Mouse (Mus musculus) thymus, postnatal 36 days (tissue): ENCODE results near the gene Ube4a.

Source experiments
- DNase-seq, 2 experiments: peaks; one replicate each; pipeline ENCODE4 v3.0.0; 2022; ENCODE audit warnings: mixed read lengths in 2 of 2

The Ube4a gene

DNA sequence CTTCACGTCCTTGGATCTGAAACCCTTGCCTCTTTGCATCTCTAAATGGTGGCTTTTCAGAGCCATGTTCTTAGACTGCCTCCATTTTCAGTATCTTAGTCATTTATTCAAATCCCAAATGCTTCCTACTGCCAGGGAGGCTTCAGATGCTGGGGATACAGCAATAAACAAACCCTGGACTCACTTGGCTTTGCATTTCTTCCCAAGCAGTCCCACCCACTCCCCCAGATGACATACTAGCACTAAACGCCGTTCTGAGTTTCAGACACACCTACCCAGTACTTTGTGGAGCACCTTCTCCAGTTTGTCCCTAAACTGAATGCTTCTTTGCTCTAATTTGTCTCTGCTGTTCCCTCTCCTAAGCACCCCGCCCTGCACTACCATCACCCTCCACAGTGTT, 68.4 kb downstream of the Ube4a start:
- DNase-seq, result no peak

DNA sequence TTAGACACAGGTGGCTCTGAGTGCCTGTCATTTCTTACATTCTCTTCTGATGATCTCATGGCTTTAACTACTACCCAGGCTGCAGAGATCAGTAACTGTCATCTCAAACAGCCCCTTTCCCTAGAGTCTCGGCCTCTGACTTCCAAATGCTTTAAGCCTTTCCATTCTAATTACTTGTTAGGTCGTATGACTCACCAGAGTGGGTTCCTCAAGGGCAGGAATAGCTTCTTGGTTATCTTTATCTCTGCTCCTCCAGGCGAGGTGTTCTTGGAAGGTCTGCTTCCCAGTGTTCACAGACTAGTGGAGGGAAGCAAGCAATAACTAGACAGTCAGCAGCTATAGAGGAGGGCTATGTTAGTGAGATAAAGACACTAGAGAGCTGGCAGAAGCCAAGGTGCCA, 72.7 kb downstream of the Ube4a start:
- no peak for DNase-seq

DNA sequence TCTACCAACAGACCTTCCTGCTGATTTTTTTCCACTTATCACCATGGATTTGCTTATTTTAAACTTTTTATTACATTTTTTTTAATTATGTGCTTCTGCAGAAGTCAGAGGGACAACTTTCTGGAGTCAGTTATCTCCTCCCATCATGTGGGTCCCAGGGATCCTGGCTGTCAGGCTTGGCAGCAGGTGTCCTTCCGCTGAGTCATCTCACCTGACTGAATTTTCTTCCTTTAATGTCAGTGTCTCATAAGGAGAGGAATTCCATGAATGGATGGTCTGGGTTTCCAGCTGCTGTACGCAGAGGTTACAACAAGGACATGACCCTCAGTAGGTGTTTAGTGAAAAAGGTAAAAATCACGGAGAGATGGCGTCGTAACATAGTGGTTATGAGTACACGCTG, 74.2 kb downstream of the Ube4a start:
- no peak for DNase-seq

DNA sequence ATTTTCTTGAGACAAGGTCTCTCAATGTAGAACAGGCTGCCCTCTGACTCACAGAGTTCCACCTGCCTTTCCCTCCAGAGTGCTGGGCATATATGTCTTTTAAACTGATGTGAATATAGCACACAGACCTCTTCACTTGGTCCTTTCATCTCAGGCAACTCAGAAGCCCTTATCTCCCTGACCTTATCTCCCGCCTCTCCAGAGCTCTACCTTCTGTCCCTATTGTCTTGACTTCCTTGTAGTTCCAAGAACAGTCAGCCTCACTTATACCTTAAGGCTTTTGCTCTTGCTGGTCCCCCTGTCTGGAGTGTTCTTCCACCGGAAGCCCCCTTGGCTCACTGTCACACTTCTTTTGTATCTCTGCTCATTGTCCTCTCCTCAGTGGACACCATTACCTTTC, 75.3 kb downstream of the Ube4a start:
- no peak for DNase-seq

DNA sequence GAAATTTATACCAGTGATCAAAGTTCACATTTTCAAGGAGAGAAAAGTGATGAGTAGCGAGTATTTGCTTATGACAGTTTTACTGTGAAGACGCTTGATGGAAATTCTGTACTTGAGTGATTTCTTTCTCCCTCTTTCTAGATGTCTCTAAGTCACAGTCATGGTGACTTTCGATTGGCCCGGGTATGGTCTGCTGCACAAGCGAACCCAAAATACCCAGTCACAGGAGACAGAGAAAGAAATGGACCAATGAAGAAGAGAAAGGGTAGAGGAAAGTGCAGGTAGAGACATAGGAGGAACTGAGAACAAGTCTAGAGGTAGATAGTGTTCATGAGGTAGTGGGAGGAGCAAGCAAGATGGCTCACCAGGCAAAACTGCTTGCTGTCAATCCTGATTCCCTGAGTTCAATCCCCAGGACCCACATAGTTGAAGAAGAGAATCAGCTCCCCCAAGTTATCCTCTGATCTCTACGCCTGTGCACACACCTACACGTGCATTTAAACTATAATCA, 77.2 kb downstream of the Ube4a start:
- DNase-seq, result no peak

DNA sequence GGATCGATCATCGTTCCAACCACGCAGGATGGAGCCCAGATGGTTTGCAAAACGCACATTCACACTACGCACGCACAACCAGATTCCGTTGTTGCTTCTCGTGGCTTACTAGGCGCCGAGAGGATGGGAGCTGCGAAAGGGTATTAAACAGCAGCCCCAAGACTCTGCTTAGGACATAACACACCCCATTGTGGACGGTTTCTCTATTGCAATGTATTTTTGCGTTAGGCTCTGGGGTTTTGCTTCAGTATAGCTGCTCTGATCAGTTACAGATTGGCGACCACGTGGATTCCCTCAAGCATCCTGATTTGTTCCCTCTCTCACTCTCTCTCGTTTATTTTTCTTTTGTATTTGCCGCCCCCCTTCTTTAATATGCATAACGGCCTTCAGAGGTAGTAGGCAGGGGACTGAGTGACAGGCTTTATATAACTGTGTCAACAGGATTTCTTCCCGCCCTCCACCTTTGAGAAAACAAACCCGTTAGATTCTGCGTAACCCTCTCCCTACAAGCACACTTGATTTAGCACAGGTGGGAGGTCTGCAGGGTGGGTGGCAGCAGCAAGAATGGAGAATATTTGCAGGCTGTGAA, 82.3 kb downstream of the Ube4a start:
- DNase-seq, result peak in 1 of 2 experiments; percentile 24

DNA sequence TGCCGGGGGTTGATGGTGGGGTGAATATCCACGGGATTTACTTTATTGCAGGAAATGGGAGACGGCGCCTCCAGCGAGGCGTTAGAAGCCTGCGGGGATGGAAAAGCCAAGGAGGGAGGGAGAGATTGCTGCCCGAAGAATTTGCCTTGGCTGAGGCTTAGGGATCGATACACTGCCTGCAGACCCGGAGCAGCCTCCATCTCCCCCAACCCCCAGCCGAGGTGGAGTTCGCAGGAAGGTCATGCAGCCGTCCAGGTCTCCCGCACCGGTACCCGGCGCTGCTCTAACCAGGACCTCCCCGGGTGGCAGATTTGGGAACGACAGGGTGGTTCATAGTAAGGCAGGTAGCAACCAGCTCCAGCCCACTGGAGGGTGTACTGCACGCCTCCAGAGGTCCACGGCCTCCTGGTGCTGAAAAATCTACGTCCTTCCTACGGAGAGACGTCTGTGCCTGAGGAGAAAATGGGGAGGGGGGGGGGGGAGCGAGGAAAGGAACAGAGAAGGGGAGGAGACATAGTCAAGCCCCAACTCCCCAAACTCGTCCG, 82.9 kb downstream of the Ube4a start:
- DNase-seq, result peak; percentile 47 to 70

DNA sequence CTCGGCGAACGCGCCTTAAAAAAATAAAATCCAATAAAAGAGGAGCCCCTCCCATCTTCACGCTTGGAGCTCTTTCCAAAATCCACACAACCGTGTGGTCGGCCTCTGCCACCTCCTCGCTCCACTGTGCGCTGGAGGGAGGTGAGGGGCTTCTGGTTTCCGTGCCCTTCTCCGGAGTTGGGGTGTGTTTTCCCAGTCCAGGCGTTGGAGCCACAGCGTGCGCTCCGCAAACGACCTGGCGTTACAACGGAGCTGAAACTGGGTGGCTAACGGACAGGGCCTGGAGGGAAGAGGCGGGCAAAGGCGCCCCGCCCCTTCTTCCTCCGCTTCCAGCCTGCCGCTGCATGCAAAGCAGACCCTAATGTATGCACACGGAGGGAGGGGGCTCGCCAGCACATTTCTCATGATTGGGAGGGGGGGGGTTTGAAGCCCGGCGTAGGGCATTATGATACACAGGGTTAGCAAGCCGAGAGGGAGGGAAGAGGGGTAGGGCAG, 83.4 kb downstream of the Ube4a start:
- peak; percentile 77 to 85 for DNase-seq

DNA sequence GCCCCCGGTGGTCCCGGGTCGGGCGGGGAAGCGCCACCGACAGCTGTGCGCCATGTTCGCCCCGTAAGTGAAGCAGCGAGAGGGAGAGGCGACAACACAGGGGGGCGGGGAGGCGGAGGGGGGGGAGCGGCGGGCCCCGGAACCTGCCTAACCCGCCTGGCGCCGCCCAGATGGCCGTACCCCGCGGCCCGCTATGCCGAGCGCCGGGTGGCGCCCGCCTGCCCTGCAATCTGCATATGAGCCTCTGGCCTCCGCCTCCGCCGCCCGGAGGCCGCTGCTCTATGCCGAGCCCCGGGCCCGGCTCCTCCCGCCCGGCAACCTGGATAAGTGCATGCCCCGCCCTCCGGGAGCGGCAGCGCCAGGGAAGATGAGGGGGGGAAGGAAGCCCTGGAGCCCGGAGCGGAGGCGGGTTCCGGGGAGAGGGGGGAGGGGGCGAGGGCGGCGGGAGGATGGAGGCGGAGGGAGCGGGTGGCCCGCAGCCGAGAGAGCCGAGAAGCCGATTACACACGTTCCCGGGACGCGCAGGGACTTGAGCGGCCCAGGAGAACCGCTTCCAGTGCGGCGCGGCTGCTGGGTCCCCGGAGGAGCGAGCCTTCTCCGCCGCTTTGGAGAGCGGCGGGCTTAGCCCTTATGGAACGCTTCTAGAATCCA, 84.1 kb downstream of the Ube4a start, which contains the start of gene Kmt2a:
TSS of gene Kmt2a (minus strand) at position 76 of the 651 bp plus-strand sequence.
- peak; percentile 97 to 99 for DNase-seq

DNA sequence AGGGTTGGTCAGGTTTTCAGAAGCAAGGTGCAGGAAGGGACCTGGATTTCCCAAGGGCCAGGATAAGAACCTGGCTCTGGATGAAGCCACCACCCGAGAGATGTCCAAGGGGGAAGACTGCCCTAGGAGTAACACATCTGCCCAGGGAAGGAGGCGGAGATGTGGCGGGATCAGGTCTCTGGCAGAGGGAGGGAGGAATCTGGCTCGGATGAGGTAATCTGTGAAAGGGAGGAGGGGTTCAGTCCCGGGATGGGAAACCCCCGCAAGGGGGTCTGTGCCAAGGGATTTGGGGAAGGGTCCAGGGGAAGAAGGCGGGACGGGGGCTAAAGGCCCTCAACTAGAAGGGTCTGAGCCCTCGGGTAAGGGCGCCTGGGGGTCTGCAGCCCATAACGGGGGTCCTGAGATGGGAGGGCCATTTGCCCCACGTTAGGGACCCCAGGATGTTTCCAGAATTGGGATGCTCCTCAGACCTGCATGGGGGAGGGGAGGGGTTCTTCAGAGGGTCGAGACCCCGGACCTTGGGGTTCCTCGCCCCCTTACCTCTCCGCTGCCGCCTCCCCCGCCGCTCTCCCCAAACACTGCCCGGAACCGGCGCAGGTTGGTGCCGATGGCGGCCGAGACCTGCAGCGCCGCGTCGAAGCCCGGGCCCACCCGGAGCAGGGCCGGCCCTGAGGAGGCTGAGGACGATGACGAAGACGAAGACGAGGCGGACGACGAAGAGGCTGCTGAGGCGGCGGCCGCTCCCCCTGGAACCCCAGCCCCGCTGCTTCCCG, 84.9 kb downstream of the Ube4a start:
- DNase-seq, result peak in 1 of 2 experiments; percentile 56

DNA sequence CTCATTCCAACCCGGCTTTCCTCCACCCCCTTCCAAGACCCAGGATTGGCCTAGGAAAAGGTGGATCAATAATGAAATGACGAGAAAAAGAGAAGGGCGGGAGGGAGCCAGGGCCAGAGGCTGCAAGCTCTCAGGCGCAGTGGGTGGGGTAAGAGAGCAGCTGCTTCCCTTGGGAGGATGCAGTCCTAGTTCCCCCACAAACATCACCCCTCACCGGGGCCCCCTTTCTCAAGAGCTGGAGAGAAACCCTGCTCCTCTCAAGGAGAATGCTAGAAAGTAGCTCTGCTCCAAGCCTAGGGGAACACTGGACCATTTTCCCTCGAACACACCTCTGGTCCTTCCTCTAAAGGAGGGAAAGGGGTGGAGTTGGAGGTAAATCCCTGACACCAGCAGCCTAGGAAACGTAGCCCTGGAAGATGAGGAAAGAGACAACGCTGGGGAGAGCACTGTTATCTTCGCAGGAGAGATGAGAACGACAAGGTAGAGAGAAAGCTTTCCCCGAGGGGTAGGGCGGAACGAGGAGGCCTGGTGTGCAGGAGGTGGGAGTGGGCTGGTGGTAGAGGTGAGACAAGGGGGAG, 85.6 kb downstream of the Ube4a start:
- DNase-seq, result peak; percentile 46 to 66

DNA sequence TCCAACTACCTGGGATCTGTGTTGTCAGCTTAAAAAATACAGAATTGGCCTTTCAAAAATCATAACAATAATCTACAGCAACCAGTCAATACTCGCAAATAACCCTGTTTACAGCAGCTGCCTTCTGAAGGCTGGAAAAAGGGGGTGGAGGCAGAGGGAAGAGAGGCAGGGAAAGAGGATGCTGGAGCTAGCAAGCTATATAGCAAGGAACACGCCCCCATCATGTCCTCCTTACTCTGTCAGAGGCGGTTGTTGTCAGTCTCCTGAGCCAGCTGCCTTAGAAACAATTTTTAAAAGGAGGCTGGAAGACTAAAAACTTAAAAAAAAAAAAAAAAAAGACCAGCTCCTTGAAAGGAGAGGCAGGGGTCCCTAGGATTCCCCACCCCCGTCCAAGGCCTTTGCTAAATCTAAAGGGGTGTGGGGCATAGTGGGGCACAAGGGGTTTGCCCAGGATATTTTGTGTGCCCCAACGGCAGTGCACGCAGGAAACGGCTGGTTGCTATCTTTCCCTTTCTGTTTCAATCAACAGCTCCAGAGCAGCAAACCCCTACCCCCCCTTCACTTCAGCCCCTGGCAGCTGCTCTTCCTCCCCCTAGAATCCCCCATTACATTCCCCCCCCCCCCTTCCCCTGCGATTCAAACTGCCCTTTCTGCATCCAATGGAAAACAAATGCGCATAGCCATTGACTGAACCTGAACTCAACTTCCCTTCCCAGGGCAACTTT, 86.5 kb downstream of the Ube4a start:
- peak; percentile 44 to 64 for DNase-seq

DNA sequence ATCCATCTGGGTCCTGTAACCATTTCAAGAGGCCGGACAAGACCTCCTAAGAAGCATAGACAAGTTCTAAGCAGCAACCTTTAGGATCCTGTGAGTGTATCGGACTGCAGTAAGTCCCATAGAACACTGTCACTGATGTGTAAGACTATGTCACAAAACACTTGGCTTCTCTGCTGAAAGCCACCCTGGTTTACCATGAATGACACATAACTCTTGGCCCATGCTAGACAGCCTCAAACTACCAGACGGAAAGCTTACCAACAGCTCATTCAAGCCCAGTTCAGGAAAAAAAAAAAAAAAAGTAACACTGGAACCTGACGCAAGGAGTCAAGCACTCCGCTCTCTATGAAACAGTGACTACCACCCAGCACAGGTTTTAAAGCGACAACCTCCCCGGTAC, 87.7 kb downstream of the Ube4a start:
- DNase-seq, result no peak

DNA sequence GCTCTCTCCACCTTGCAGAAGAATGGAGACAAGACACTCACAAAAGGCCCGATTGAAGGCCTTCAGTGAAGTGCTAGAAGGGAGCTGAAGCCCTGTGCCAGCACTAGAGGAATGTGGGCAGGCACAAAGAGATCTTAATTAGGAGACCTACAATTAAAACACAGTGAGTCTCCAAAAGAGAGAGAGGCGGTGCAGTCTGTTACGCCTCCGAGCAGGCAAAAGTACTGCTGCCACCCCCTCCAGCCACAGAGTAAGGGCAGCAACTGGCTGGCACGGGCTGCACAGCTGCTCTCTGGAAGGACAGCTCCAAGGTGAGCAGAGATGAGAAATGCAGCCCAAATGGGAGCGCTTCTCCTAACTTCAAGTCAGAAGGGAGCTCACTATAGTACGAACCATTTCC, 89.9 kb downstream of the Ube4a start:
- DNase-seq, result no peak

DNA sequence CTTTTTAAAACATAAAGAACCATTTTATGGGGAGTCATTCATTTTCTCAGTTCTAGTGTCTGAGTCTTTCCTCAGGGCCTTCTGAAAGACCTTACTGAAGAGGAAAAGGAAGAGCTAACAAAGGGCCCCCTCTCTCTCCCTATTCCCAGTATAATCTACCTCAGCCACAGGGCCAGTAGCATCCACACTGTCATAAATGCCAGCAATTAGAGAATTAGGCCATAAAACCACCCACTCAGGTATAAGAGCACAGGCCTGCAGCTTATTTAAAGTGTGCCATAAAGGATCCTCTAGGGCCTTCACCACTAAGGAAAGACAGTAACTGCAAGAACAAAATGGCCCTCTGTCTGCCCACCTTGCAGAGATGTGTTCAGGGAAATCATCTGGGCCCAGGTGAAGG, 91.2 kb downstream of the Ube4a start:
- no peak for DNase-seq

DNA sequence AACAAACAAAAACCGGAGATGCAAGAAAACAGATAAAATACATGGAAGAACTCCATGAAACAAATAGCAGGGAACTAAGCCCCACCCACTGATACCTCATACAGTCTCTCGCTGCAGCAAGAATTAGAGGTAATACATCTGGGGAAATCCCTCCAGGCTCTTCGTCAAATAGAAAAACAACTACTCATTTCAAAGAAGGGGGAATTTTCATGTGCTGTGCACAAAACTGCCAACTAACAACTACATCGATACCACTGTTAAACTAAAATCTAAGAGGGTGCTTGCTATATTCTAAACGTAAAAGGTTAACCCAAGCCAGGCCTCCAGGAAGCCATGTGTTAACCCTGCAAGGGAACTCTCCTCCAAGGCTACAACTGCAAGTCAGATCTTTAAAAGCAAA, 91.7 kb downstream of the Ube4a start:
- DNase-seq, result no peak
